Mouse (Mus musculus): ENCODE measurements at regions not wholly inside any gene's neighbourhood (a gene's known extent, or its start where the extent isn't known, plus 50 kb on each side); places are given as distances from the start of the nearest gene placed in this dataset.

GRCm38 (mm10) chr5:64401737-64402136 is 245.6 kb downstream of the Tbc1d1 start:
- no peak for DNase-seq (ENCODE audit: low read depth, low spot score)

- no peak for DNase-seq (ENCODE audit: low read depth, low spot score)
These were observed 247.2 kb downstream of the Tbc1d1 start for GRCm38 (mm10) chr5:64403077-64403981.

- DNase-seq (ENCODE audit: low read depth, low spot score), result no peak
These were observed 247.9 kb downstream of the Tbc1d1 start for GRCm38 (mm10) chr5:64403982-64404345.

GRCm38 (mm10) chr5:64404512-64404911 is 248.4 kb downstream of the Tbc1d1 start:
- no peak for DNase-seq (ENCODE audit: low read depth, low spot score)

- no peak for DNase-seq (ENCODE audit: low read depth, low spot score)
These were observed 252.8 kb downstream of the Tbc1d1 start for GRCm38 (mm10) chr5:64408938-64409337.

- peak; percentile 62 for DNase-seq (ENCODE audit: low read depth, low spot score)
These were observed 254.5 kb downstream of the Tbc1d1 start for GRCm38 (mm10) chr5:64410621-64411020.

GRCm38 (mm10) chr5:64414519-64414918 is 258.4 kb downstream of the Tbc1d1 start:
- DNase-seq (ENCODE audit: low read depth, low spot score), result no peak

GRCm38 (mm10) chr5:64419395-64419794 is 263.3 kb downstream of the Tbc1d1 start:
- no peak for DNase-seq (ENCODE audit: low read depth, low spot score)

GRCm38 (mm10) chr5:64422787-64423587 is 266.9 kb downstream of the Tbc1d1 start:
- DNase-seq (ENCODE audit: low read depth, low spot score), result no peak

GRCm38 (mm10) chr5:64428822-64429221 is 272.7 kb downstream of the Tbc1d1 start:
- no peak for DNase-seq (ENCODE audit: low read depth, low spot score)

- no peak for DNase-seq (ENCODE audit: low read depth, low spot score)
These were observed 274.4 kb downstream of the Tbc1d1 start for GRCm38 (mm10) chr5:64430501-64430900.

- DNase-seq (ENCODE audit: low read depth, low spot score), result no peak
These were observed 275.5 kb downstream of the Tbc1d1 start for GRCm38 (mm10) chr5:64431624-64432023.

- DNase-seq (ENCODE audit: low read depth, low spot score), result no peak
These were observed 277.7 kb downstream of the Tbc1d1 start for GRCm38 (mm10) chr5:64433786-64434185.

GRCm38 (mm10) chr5:64435491-64435890 is 279.4 kb downstream of the Tbc1d1 start:
- no peak for DNase-seq (ENCODE audit: low read depth, low spot score)

- DNase-seq (ENCODE audit: low read depth, low spot score), result no peak
These were observed 279.9 kb downstream of the Tbc1d1 start for GRCm38 (mm10) chr5:64435958-64436357.

GRCm38 (mm10) chr5:64437720-64438119 is 281.6 kb downstream of the Tbc1d1 start:
- no peak for DNase-seq (ENCODE audit: low read depth, low spot score)

GRCm38 (mm10) chr5:64438446-64439134 is 282.5 kb downstream of the Tbc1d1 start:
- DNase-seq (ENCODE audit: low read depth, low spot score), result no peak

GRCm38 (mm10) chr5:64447847-64448246 is 291.7 kb downstream of the Tbc1d1 start:
- DNase-seq (ENCODE audit: low read depth, low spot score), result no peak

- peak; percentile 32 for DNase-seq (ENCODE audit: low read depth, low spot score)
These were observed 296.7 kb downstream of the Tbc1d1 start for GRCm38 (mm10) chr5:64452668-64453334.

- no peak for DNase-seq (ENCODE audit: low read depth, low spot score)
These were observed 303.7 kb downstream of the Tbc1d1 start for GRCm38 (mm10) chr5:64459807-64460206.

- no peak for DNase-seq (ENCODE audit: low read depth, low spot score)
These were observed 304.8 kb downstream of the Tbc1d1 start for GRCm38 (mm10) chr5:64460891-64461290.

Data from brain, adult 2 months (tissue).